ENCODE assay signal across 9 mouse cellular contexts in genomic region chr7:34656632-34657031, GRCm38 (mm10). TPM values are rescaled to one million over a fixed set of nuclear protein-coding genes. Genes with fewer than 3 reads are reported as not detected.
DNase-seq lines count a peak whose midpoint lies in the region; ATAC-seq and TF ChIP-seq lines count a peak whose summit lies in the region.
"Had no signal": no experiment of that assay in that cellular context is flagged by ENCODE, and none has a peak within 500 bp of the region (broad histone marks: within the 10 kb centered on the region; RNA-seq: fewer than 3 reads in every experiment).

Kctd15 (minus strand) TSS chr7:34656732.

- WGBS in heart, embryonic 14.5 days = 67% methylated on average over 5 of the region's 5 CpGs
- whole genome bisulfite sequencing in limb, embryonic 13.5 days = 64% methylated on average over 5 of the region's 5 CpGs

- CTCF ChIA-PET in Patski (lab: Charles Lee) = interaction anchor here (0.8 to 1.3 kb wide), 4 partner anchors 10 to 249 kb away, joined by 3 to 6 read pairs (median 4); no protein-coding TSS in a partner anchor

- in situ Hi-C loops in Patski (cut with MboI; ENCODE audit: low pct_unique_long_range_greater_than_20kb) = loop anchor here (25.0 kb wide), 1 partner anchor 394 kb away; the partner anchor contains the start of gene Gm6096

- POLR2A ChIA-PET in Patski (lab: Charles Lee) = interaction anchor here (4.4 kb wide), 1 partner anchor 26 kb away, joined by 31 read pairs; no protein-coding TSS in a partner anchor

- peak within 1 kb of the TSS; percentile 98 for H3K4me2 ChIP-seq in heart, embryonic 14.5 days (ENCODE audit: low read length)
- H3K4me2 ChIP-seq in limb, embryonic 13.5 days (replicated peaks) = peak within 1 kb of the TSS; percentile 88

- H3K9ac ChIP-seq in heart, embryonic 14.5 days (ENCODE audit: low read length) = peak within 1 kb of the TSS; percentile 79
- peak within 1 kb of the TSS; percentile 94; the same call in 1 of the 2 replicates for H3K9ac ChIP-seq in limb, embryonic 13.5 days

- ATAC-seq in heart, embryonic 14.5 days (ENCODE audit: insufficient number of reproducible peaks, insufficient read depth, low FRiP score, low read depth) = no peak
- ATAC-seq in Patski = no peak
- ATAC-seq in limb, embryonic 13.5 days (ENCODE audit: low FRiP score, low read depth) = no peak

- H3K36me3 ChIP-seq in heart, embryonic 14.5 days (ENCODE audit: control insufficient read depth, insufficient read depth, low read length) = no peaks in the 10 kb centered on the region
- H3K36me3 ChIP-seq in limb, embryonic 13.5 days = no peaks in the 10 kb centered on the region

- peak within 1 kb of the TSS; percentile 77 to 80 for H3K4me3 ChIP-seq in heart, embryonic 14.5 days (ENCODE audit: control insufficient read depth in 1 of 2, insufficient read depth in 1 of 2, low read depth in 1 of 2, low read length in 2 of 2)
- H3K4me3 ChIP-seq in limb, embryonic 13.5 days = peak within 1 kb of the TSS; percentile 82

- 0 out of 4 replicates have a peak, but pooled peaks cover 0 to 3% of the 10 kb centered on the region in 2 experiments for H3K4me1 ChIP-seq in heart, embryonic 14.5 days (ENCODE audit: control insufficient read depth in 2 of 2, insufficient read depth in 2 of 2, low read length in 2 of 2)
- peaks cover 11% of the 10 kb centered on the region for H3K4me1 ChIP-seq in limb, embryonic 13.5 days

- H3K27me3 ChIP-seq in heart, embryonic 14.5 days (ENCODE audit: control insufficient read depth, insufficient read depth, low read length) = peaks cover 6% of the 10 kb centered on the region; the same call in 1 of the 2 replicates
- no peaks in the 10 kb centered on the region for H3K27me3 ChIP-seq in Patski
- H3K27me3 ChIP-seq in limb, embryonic 13.5 days = no peaks in the 10 kb centered on the region

- no peaks in the 10 kb centered on the region for H3K9me3 ChIP-seq in heart, embryonic 14.5 days (ENCODE audit: control insufficient read depth, low read length)
- no peaks in the 10 kb centered on the region for H3K9me3 ChIP-seq in limb, embryonic 13.5 days

- TF ChIP-seq CTCF in Patski (IDR thresholded peaks at IDR 0.05) = no peak

- peak within 1 kb of the TSS in 1 of 2 experiments; percentile 83; a peak in 1 of 4 replicates for H3K27ac ChIP-seq in heart, embryonic 14.5 days (replicated peaks in 1 of 2; ENCODE audit: control insufficient read depth in 1 of 2, insufficient read depth in 1 of 2, low read depth in 2 of 2, low read length in 2 of 2)
- H3K27ac ChIP-seq in limb, embryonic 13.5 days = peak within 1 kb of the TSS; percentile 99

- DNase-seq in heart, adult 8-10 months (ENCODE audit: low spot score) = no peak
- no peak for DNase-seq in Patski (ENCODE audit: low read depth, low spot score)
- no peak for DNase-seq in gastrocnemius, postnatal 25 days
- DNase-seq in right cerebral cortex, postnatal 10 days (ENCODE audit: low spot score in 2 of 2) = no peak
- no peak for DNase-seq in cerebellum, adult 18-20 months
- no peak for DNase-seq in cerebellum, postnatal 4 days (ENCODE audit: low spot score in 2 of 2)

RNA-seq across cellular contexts. Expression of gene Kctd15, which starts in this region (rescaled TPM):
- 1.6 and 1.7 TPM in 2 replicates for polyA plus RNA-seq in heart, embryonic 14.5 days (2014; fragmentation: Nextera tagmentation; extraction: Ambion mirVana)
- 1 to 10 TPM; 2.4 to 3.9 (median 3.2) TPM for total RNA-seq in heart, adult 8-10 months (2022)
- 27.1 TPM for polyA plus RNA-seq in Patski (2021)
- total RNA-seq in gastrocnemius, postnatal 25 days (2021) = 10 to 100 TPM; 32.5 to 36.8 TPM
- polyA plus RNA-seq in limb, embryonic 13.5 days (2015; fragmentation: Nextera tagmentation; extraction: Ambion mirVana) = 42.8 and 45.7 TPM in 2 replicates
- total RNA-seq: MEL had no signal

Comparison
In these comparisons a context has a peak if more than half of its experiments do, and no peak if none do; other contexts are left out.
1. RNA of gene Kctd15 (total RNA-seq): 32.5 to 36.8 TPM in gastrocnemius, postnatal 25 days; 2.4 to 3.9 TPM in heart, adult 8-10 months; every median in the first group is over 4 times any median in the second.
2. RNA of gene Kctd15 (polyA plus RNA-seq): 42.8 to 45.7 TPM in limb, embryonic 13.5 days and 27.1 TPM in Patski (single experiment); 1.6 to 1.7 TPM in heart, embryonic 14.5 days; every median in the first group is over 10 times any median in the second.